In genomic region chr2:43815896-43816787, GRCm38 (mm10) we compare ENCODE assay signal across 23 mouse cellular contexts.
A peak's percentile ranks its signal among the peaks of the same experiment; 100 is the strongest.
DNase-seq lines count a peak whose midpoint lies in the region; ATAC-seq and TF ChIP-seq lines count a peak whose summit lies in the region.
"Had no signal": no experiment of that assay in that cellular context is flagged by ENCODE, and none has a peak within 500 bp of the region (broad histone marks: within the 10 kb centered on the region; RNA-seq: fewer than 3 reads in every experiment).

No protein-coding gene starts in this region.

- WGBS in embryonic facial prominence, embryonic 14.5 days, result 67% methylated on average over 12 of the region's 12 CpGs
- WGBS in embryonic facial prominence, embryonic 10.5 days, result 81% methylated on average over 12 of the region's 12 CpGs
- 70% methylated on average over 12 of the region's 12 CpGs for WGBS in hindbrain, embryonic 16.5 days
- WGBS in hindbrain, embryonic 12.5 days, result 86% methylated on average over 12 of the region's 12 CpGs
- 69% methylated on average over 12 of the region's 12 CpGs for WGBS in lung, adult 2 months
- 53% methylated on average over 12 of the region's 12 CpGs for WGBS in forebrain, postnatal 0 days

- H3K9ac ChIP-seq in embryonic facial prominence, embryonic 14.5 days (ENCODE audit: low read depth, low read length), result no peak overlapping the region
- H3K9ac ChIP-seq in hindbrain, embryonic 16.5 days (ENCODE audit: low read depth, low read length), result no peak overlapping the region
- H3K9ac ChIP-seq in hindbrain, embryonic 12.5 days, result no peak overlapping the region
- no peak overlapping the region for H3K9ac ChIP-seq in forebrain, postnatal 0 days
- H3K9ac ChIP-seq: embryonic facial prominence, embryonic 12.5 days; hindbrain, embryonic 14.5 days; liver, embryonic 15.5 days; stomach, embryonic 15.5 days had no signal

- no peaks in the 10 kb centered on the region for H3K27me3 ChIP-seq in embryonic facial prominence, embryonic 14.5 days (replicated peaks; ENCODE audit: control insufficient read depth, insufficient read depth, low read length)
- no peaks in the 10 kb centered on the region for H3K27me3 ChIP-seq in embryonic facial prominence, embryonic 10.5 days (replicated peaks; ENCODE audit: low read depth, poor library complexity, severe bottlenecking)
- no peaks in the 10 kb centered on the region for H3K27me3 ChIP-seq in hindbrain, embryonic 16.5 days (replicated peaks; ENCODE audit: control insufficient read depth, insufficient read depth, low read length)
- H3K27me3 ChIP-seq in hindbrain, embryonic 12.5 days, result no peaks in the 10 kb centered on the region
- no peaks in the 10 kb centered on the region for H3K27me3 ChIP-seq in forebrain, postnatal 0 days (ENCODE audit: insufficient read depth, low read length)
- H3K27me3 ChIP-seq: embryonic facial prominence, embryonic 12.5 days; liver, embryonic 15.5 days; stomach, embryonic 15.5 days had no signal

- DNase-seq in embryonic facial prominence, embryonic 14.5 days (ENCODE audit: low spot score), result peak; percentile 39
- no peak for DNase-seq in embryonic facial prominence, embryonic 10.5 days (ENCODE audit: low spot score)
- peak; percentile 7 for DNase-seq in lung, postnatal 10 days
- no peak for DNase-seq in lung, adult 2 months
- DNase-seq in forebrain, postnatal 0 days, result peak; percentile 67
- DNase-seq in testis, postnatal 10 days (ENCODE audit: low spot score), result no peak
- DNase-seq: adrenal gland, adult 2 months; kidney, adult 9 months; kidney, postnatal 14 days; lung, postnatal 14 days; thymus, adult 18-20 months; thymus, postnatal 36 days had no signal

- no peak for TF ChIP-seq CTCF in lung, adult 2 months (IDR thresholded peaks at IDR 0.05; ENCODE audit: insufficient read depth, low read length)
- TF ChIP-seq CTCF in forebrain, postnatal 0 days (IDR thresholded peaks at IDR 0.05; ENCODE audit: low read depth), result no peak

- H3K36me3 ChIP-seq in embryonic facial prominence, embryonic 14.5 days (ENCODE audit: control insufficient read depth, insufficient read depth, low read length), result no peaks in the 10 kb centered on the region
- H3K36me3 ChIP-seq in embryonic facial prominence, embryonic 10.5 days (replicated peaks), result no peaks in the 10 kb centered on the region
- no peaks in the 10 kb centered on the region for H3K36me3 ChIP-seq in hindbrain, embryonic 16.5 days (ENCODE audit: control insufficient read depth, insufficient read depth, low read length)
- no peaks in the 10 kb centered on the region for H3K36me3 ChIP-seq in hindbrain, embryonic 12.5 days
- H3K36me3 ChIP-seq in forebrain, postnatal 0 days (ENCODE audit: insufficient read depth), result no peaks in the 10 kb centered on the region
- H3K36me3 ChIP-seq: embryonic facial prominence, embryonic 12.5 days; liver, embryonic 15.5 days; stomach, embryonic 15.5 days had no signal

- H3K4me2 ChIP-seq in embryonic facial prominence, embryonic 14.5 days (ENCODE audit: low read depth, low read length), result no peak overlapping the region
- H3K4me2 ChIP-seq in hindbrain, embryonic 16.5 days (ENCODE audit: low read length), result no peak overlapping the region
- no peak overlapping the region for H3K4me2 ChIP-seq in hindbrain, embryonic 12.5 days (replicated peaks)
- H3K4me2 ChIP-seq in forebrain, postnatal 0 days (ENCODE audit: low read depth), result no peak overlapping the region
- H3K4me2 ChIP-seq: embryonic facial prominence, embryonic 12.5 days; heart, embryonic 11.5 days; hindbrain, embryonic 14.5 days; liver, embryonic 15.5 days; midbrain, embryonic 11.5 days; stomach, embryonic 15.5 days had no signal

- H3K4me3 ChIP-seq in embryonic facial prominence, embryonic 14.5 days (ENCODE audit: low read depth, low read length), result no peak overlapping the region
- H3K4me3 ChIP-seq in embryonic facial prominence, embryonic 10.5 days, result no peak overlapping the region
- H3K4me3 ChIP-seq in hindbrain, embryonic 16.5 days (ENCODE audit: low read length), result no peak overlapping the region
- H3K4me3 ChIP-seq in hindbrain, embryonic 12.5 days, result no peak overlapping the region
- H3K4me3 ChIP-seq in lung, adult 2 months (replicated peaks; ENCODE audit: extremely low read depth, low read depth, low read length), result no peak overlapping the region
- no peak overlapping the region for H3K4me3 ChIP-seq in forebrain, postnatal 0 days (ENCODE audit: low read depth, low read length)
- H3K4me3 ChIP-seq: embryonic facial prominence, embryonic 12.5 days; layer of hippocampus, adult 2 months; liver, embryonic 15.5 days; stomach, embryonic 15.5 days had no signal

- no peak for TF ChIP-seq POLR2A in lung, adult 2 months (IDR thresholded peaks at IDR 0.05; ENCODE audit: borderline replicate concordance, extremely low read depth, low read depth, low read length)

- no peaks in the 10 kb centered on the region for H3K9me3 ChIP-seq in embryonic facial prominence, embryonic 14.5 days (ENCODE audit: control insufficient read depth, low read length)
- H3K9me3 ChIP-seq in embryonic facial prominence, embryonic 10.5 days, result no peaks in the 10 kb centered on the region
- no peaks in the 10 kb centered on the region for H3K9me3 ChIP-seq in hindbrain, embryonic 16.5 days (ENCODE audit: control insufficient read depth, low read length)
- no peaks in the 10 kb centered on the region for H3K9me3 ChIP-seq in hindbrain, embryonic 12.5 days (replicated peaks)
- H3K9me3 ChIP-seq in forebrain, postnatal 0 days (ENCODE audit: low read length), result no peaks in the 10 kb centered on the region
- H3K9me3 ChIP-seq: embryonic facial prominence, embryonic 12.5 days; liver, embryonic 15.5 days; stomach, embryonic 15.5 days had no signal

- no peaks in the 10 kb centered on the region for H3K4me1 ChIP-seq in embryonic facial prominence, embryonic 14.5 days (ENCODE audit: control insufficient read depth, insufficient read depth, low read length)
- no peaks in the 10 kb centered on the region for H3K4me1 ChIP-seq in embryonic facial prominence, embryonic 10.5 days
- H3K4me1 ChIP-seq in hindbrain, embryonic 16.5 days (ENCODE audit: control insufficient read depth, insufficient read depth, low read depth, low read length), result no peaks in the 10 kb centered on the region; the same call in 1 of the 2 replicates
- H3K4me1 ChIP-seq in hindbrain, embryonic 12.5 days, result no peaks in the 10 kb centered on the region
- no peaks in the 10 kb centered on the region for H3K4me1 ChIP-seq in lung, adult 2 months (ENCODE audit: control insufficient read depth, insufficient read depth, low read length)
- no peaks in the 10 kb centered on the region for H3K4me1 ChIP-seq in forebrain, postnatal 0 days (ENCODE audit: insufficient read depth)
- H3K4me1 ChIP-seq: embryonic facial prominence, embryonic 12.5 days; liver, embryonic 15.5 days; stomach, embryonic 15.5 days had no signal

- H3K27ac ChIP-seq in embryonic facial prominence, embryonic 14.5 days (replicated peaks; ENCODE audit: low read depth, low read length), result no peak overlapping the region
- no peak overlapping the region for H3K27ac ChIP-seq in embryonic facial prominence, embryonic 10.5 days (replicated peaks)
- H3K27ac ChIP-seq in hindbrain, embryonic 16.5 days (ENCODE audit: low read depth, low read length), result peak overlapping the region; percentile 29; the same call in 1 of the 2 replicates
- H3K27ac ChIP-seq in hindbrain, embryonic 12.5 days, result no peak overlapping the region
- H3K27ac ChIP-seq in forebrain, postnatal 0 days (ENCODE audit: low read depth, low read length), result peak overlapping the region; percentile 51
- H3K27ac ChIP-seq: embryonic facial prominence, embryonic 12.5 days; hindbrain, embryonic 14.5 days; layer of hippocampus, adult 2 months; liver, embryonic 15.5 days; stomach, embryonic 15.5 days had no signal

- no peak for ATAC-seq in embryonic facial prominence, embryonic 14.5 days (ENCODE audit: low read depth)
- ATAC-seq in hindbrain, embryonic 16.5 days, result peak; percentile 34; the same call in 1 of the 2 replicates
- no peak for ATAC-seq in hindbrain, embryonic 12.5 days (ENCODE audit: low FRiP score)
- peak; percentile 65 for ATAC-seq in forebrain, postnatal 0 days
- ATAC-seq: intestine, embryonic 16.5 days; Patski had no signal

Comparison
In these comparisons a context has a peak if more than half of its experiments do, and no peak if none do; other contexts are left out.
1. ATAC-seq: peak in hindbrain, embryonic 16.5 days (single experiment) and forebrain, postnatal 0 days (single experiment); none in embryonic facial prominence, embryonic 14.5 days (single experiment) and hindbrain, embryonic 12.5 days (single experiment).
2. DNase-seq: peak in embryonic facial prominence, embryonic 14.5 days (single experiment), lung, postnatal 10 days (single experiment) and forebrain, postnatal 0 days (single experiment); none in embryonic facial prominence, embryonic 10.5 days (single experiment), lung, adult 2 months (single experiment) and testis, postnatal 10 days (single experiment).
3. H3K27ac ChIP-seq: peak in hindbrain, embryonic 16.5 days (single experiment) and forebrain, postnatal 0 days (single experiment); none in embryonic facial prominence, embryonic 14.5 days (single experiment), embryonic facial prominence, embryonic 10.5 days (single experiment) and hindbrain, embryonic 12.5 days (single experiment).